Mouse (Mus musculus): ENCODE data around the gene Eml1.
A peak's percentile ranks its signal among the peaks of the same experiment; 100 is the strongest.

DNA sequence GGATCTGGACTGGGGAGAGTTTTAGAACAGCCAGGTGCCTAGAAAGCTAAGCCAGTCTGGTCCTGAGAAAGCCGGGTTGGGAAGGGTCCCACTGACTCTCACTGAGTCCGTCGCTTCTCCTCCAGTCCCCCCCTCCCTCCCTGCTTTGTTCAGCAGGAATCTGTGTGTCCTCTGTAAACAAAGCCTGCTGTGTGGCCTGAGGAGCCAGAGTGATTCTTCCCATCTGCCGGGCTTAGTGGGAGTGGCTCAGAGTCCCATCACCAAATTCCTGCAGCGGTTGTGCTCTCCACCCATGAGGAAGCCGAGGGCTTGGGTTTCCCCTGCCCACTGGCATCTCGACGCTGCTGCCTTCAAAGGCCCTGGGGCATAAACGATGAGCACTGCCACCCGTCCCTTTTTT is 72.5 kb downstream of the Eml1 start:
- TF ChIP-seq CTCF (IDR thresholded peaks at IDR 0.05; ENCODE audit: low read depth, low read length) (no peak), EP300 (IDR thresholded peaks at IDR 0.05; ENCODE audit: insufficient read depth, low read depth, low read length) (peak; percentile 75), POLR2A (IDR thresholded peaks at IDR 0.05; ENCODE audit: insufficient read depth, low read length) (no peak)

Measured in ES-Bruce4 (cell line).